Mouse (Mus musculus): ENCODE results near the gene Hmcn1. TPM values are rescaled to one million over a fixed set of nuclear protein-coding genes. Genes with fewer than 3 reads are reported as not detected.

Gene Hmcn1
- total RNA-seq, 2 experiments from 2014 or later, result 1.9 to 2.2 TPM

GRCm38 (mm10) chr1:150743097-150743843 is 250.0 kb downstream of the Hmcn1 start:
- intact Hi-C loops (cut with DNase I), result no loop called here
- DNase-seq (ENCODE audit: low spot score in 2 of 2), result no peak

- intact Hi-C loops (cut with DNase I), result no loop called here
- no peak for DNase-seq (ENCODE audit: low spot score in 2 of 2)
Observed at GRCm38 (mm10) chr1:150742376-150743087, 250.7 kb downstream of the Hmcn1 start.

GRCm38 (mm10) chr1:150711438-150711837 is 281.8 kb downstream of the Hmcn1 start:
- intact Hi-C loops (cut with DNase I), result no loop called here
- no peak for DNase-seq (ENCODE audit: low spot score in 2 of 2)

GRCm38 (mm10) chr1:150706502-150706901 is 286.7 kb downstream of the Hmcn1 start:
- no peak for DNase-seq (ENCODE audit: low spot score in 2 of 2)
- intact Hi-C loops (cut with DNase I), result no loop called here

- no peak for DNase-seq (ENCODE audit: low spot score in 2 of 2)
- intact Hi-C loops (cut with DNase I), result no loop called here
Observed at GRCm38 (mm10) chr1:150697749-150698148, 295.5 kb downstream of the Hmcn1 start.

- DNase-seq (ENCODE audit: low spot score in 2 of 2), result no peak
- intact Hi-C loops (cut with DNase I), result no loop called here
Observed at GRCm38 (mm10) chr1:150682044-150682443, 311.2 kb downstream of the Hmcn1 start.

- intact Hi-C loops (cut with DNase I), result no loop called here
- no peak for DNase-seq (ENCODE audit: low spot score in 2 of 2)
Observed at GRCm38 (mm10) chr1:150681433-150681832, 311.8 kb downstream of the Hmcn1 start.

- peak; percentile 9 to 13 for DNase-seq (ENCODE audit: low spot score in 2 of 2)
- intact Hi-C loops (cut with DNase I), result no loop called here
Observed at GRCm38 (mm10) chr1:150681006-150681405, 312.2 kb downstream of the Hmcn1 start.

- intact Hi-C loops (cut with DNase I), result no loop called here
- no peak for DNase-seq (ENCODE audit: low spot score in 2 of 2)
Observed at GRCm38 (mm10) chr1:150680345-150680744, 312.9 kb downstream of the Hmcn1 start.

- no peak for DNase-seq (ENCODE audit: low spot score in 2 of 2)
- intact Hi-C loops (cut with DNase I), result no loop called here
Observed at GRCm38 (mm10) chr1:150645314-150645713, 347.9 kb downstream of the Hmcn1 start.

- intact Hi-C loops (cut with DNase I), result no loop called here
Observed at GRCm38 (mm10) chr1:150639522-150639921, 353.7 kb downstream of the Hmcn1 start.

GRCm38 (mm10) chr1:150632506-150632905 is 360.7 kb downstream of the Hmcn1 start:
- intact Hi-C loops (cut with DNase I), result no loop called here
- DNase-seq (ENCODE audit: low spot score in 2 of 2), result no peak

More at GRCm38 (mm10) chr1:150639522-150639921, 353.7 kb downstream of the Hmcn1 start:
- DNase-seq (ENCODE audit: low spot score in 2 of 2), result no peak

- intact Hi-C loops (cut with DNase I), result no loop called here
Observed at GRCm38 (mm10) chr1:150631856-150632171, 361.4 kb downstream of the Hmcn1 start.

GRCm38 (mm10) chr1:150631035-150631855 is 362.0 kb downstream of the Hmcn1 start:
- DNase-seq (ENCODE audit: low spot score in 2 of 2), result no peak
- intact Hi-C loops (cut with DNase I), result no loop called here

More at GRCm38 (mm10) chr1:150631856-150632171, 361.4 kb downstream of the Hmcn1 start:
- DNase-seq (ENCODE audit: low spot score in 2 of 2), result no peak

GRCm38 (mm10) chr1:150623226-150623625 is 370.0 kb downstream of the Hmcn1 start:
- no peak for DNase-seq (ENCODE audit: low spot score in 2 of 2)
- intact Hi-C loops (cut with DNase I), result no loop called here

- intact Hi-C loops (cut with DNase I), result no loop called here
- no peak for DNase-seq (ENCODE audit: low spot score in 2 of 2)
Observed at GRCm38 (mm10) chr1:150610539-150610938, 382.7 kb downstream of the Hmcn1 start.

GRCm38 (mm10) chr1:150606173-150606572 is 387.1 kb downstream of the Hmcn1 start:
- DNase-seq (ENCODE audit: low spot score in 2 of 2), result no peak
- intact Hi-C loops (cut with DNase I), result no loop called here

- no peak for DNase-seq (ENCODE audit: low spot score in 2 of 2)
- intact Hi-C loops (cut with DNase I), result loop anchor here (2.0 kb wide), 1 partner anchor 53 kb away; no protein-coding TSS in a partner anchor
Observed at GRCm38 (mm10) chr1:150593614-150594013, 399.6 kb downstream of the Hmcn1 start.

- intact Hi-C loops (cut with DNase I), result no loop called here
- DNase-seq (ENCODE audit: low spot score in 2 of 2), result peak in 1 of 2 experiments; percentile 51
Observed at GRCm38 (mm10) chr1:150591253-150591652, 402.0 kb downstream of the Hmcn1 start.

- DNase-seq (ENCODE audit: low spot score in 2 of 2), result no peak
- intact Hi-C loops (cut with DNase I), result no loop called here
Observed at GRCm38 (mm10) chr1:150587410-150587809, 405.8 kb downstream of the Hmcn1 start.
